Mouse (Mus musculus): ENCODE data around the gene Zfp955b. TPM values are rescaled to one million over a fixed set of nuclear protein-coding genes. Genes with fewer than 3 reads are reported as not detected.

Zfp955b gene
- total and polyA plus RNA-seq, 3 experiments = 2.6 to 11.6 (median 11.3) TPM

DNA sequence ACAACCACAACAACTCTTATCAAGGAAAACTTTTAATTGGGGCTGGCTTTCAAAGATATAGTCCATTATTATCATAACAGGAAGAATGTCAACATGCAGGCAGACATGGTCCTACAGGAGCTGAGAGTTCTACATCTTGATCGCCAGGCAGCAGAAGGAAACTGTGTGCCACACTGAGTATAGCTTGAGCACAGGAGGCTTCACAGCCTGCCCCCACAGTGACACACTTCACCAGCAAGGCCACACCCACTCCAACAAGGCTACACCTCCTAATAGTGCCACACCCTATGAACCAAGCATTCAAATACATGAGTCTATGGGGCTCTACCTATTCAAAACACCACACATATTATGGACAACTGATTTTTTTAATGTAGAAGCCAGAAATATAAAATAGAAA, 63.6 kb downstream of the Zfp955b start:
- TF ChIP-seq EP300 (IDR thresholded peaks at IDR 0.05; ENCODE audit: insufficient read depth, low read depth, low read length) (no peak), CTCF (IDR thresholded peaks at IDR 0.05) (no peak), POLR2A (IDR thresholded peaks at IDR 0.05; ENCODE audit: insufficient read depth, low read depth, low read length) (no peak)
- 100% methylated on average over 1 of the region's 1 CpGs for WGBS

More for the DNA sequence above, 63.6 kb downstream of the Zfp955b start:
- no peak overlapping the region for H3K27ac ChIP-seq
- H3K36me3 ChIP-seq (ENCODE audit: control insufficient read depth, insufficient read depth, low read length) = no peaks in the 10 kb centered on the region
- no peaks in the 10 kb centered on the region for H3K4me1 ChIP-seq (ENCODE audit: control insufficient read depth, insufficient read depth, low read length)
- no peak overlapping the region for H3K9ac ChIP-seq (ENCODE audit: low read depth, low read length)
- no peak overlapping the region for H3K4me3 ChIP-seq
- no peaks in the 10 kb centered on the region; the same call in 1 of the 2 replicates for H3K79me2 ChIP-seq (replicated peaks; ENCODE audit: control insufficient read depth, insufficient read depth, low read length)
- DNase-seq = no peak
- intact Hi-C loops (cut with DNase I) = no loop called here
- no peaks in the 10 kb centered on the region for H3K27me3 ChIP-seq (ENCODE audit: control insufficient read depth, insufficient read depth, low read length)

Other genes with a start within 250 kb of the Zfp955b start
- not detected for gene 4921501E09Rik, start 221.5 kb upstream of the Zfp955b start, total RNA-seq (2021)
- gene 4921501E09Rik, start 221.5 kb upstream of the Zfp955b start, polyA plus RNA-seq (2012; rRNA removed) = not detected in 2 replicates
- 1 to 10 TPM; 6.0 to 6.1 TPM for gene Zfp563, start 200.2 kb upstream of the Zfp955b start, total RNA-seq (2021)
- 1.7 and 2.5 TPM in 2 replicates for gene Zfp563, start 200.2 kb upstream of the Zfp955b start, polyA plus RNA-seq (2012; rRNA removed)
- gene Morc2b, start 149.9 kb upstream of the Zfp955b start, total RNA-seq (2021) = under 1 TPM; 0.09 to 0.10 TPM
- 0.20 and 0.32 TPM in 2 replicates for gene Morc2b, start 149.9 kb upstream of the Zfp955b start, polyA plus RNA-seq (2012; rRNA removed)
- not detected for gene Olfr55, start 121.1 kb upstream of the Zfp955b start, total RNA-seq (2021)
- gene Olfr55, start 121.1 kb upstream of the Zfp955b start, polyA plus RNA-seq (2012; rRNA removed) = not detected in 2 replicates
- gene Olfr239, start 98.2 kb upstream of the Zfp955b start, total RNA-seq (2021) = not detected
- gene Olfr239, start 98.2 kb upstream of the Zfp955b start, polyA plus RNA-seq (2012; rRNA removed) = not detected in 2 replicates
- gene Olfr1564, start 67.9 kb upstream of the Zfp955b start, total RNA-seq (2021) = under 1 TPM; 0.07 to 0.10 TPM
- gene Olfr1564, start 67.9 kb upstream of the Zfp955b start, polyA plus RNA-seq (2012; rRNA removed) = 0.47 and 0.56 TPM in 2 replicates
- gene Zfp955a, start 34.4 kb upstream of the Zfp955b start, total RNA-seq (2021) = 1 to 10 TPM; 7.7 to 9.0 TPM
- 1.9 and 4.7 TPM in 2 replicates for gene Zfp955a, start 34.4 kb upstream of the Zfp955b start, polyA plus RNA-seq (2012; rRNA removed)
- gene Olfr63, start 24.9 kb upstream of the Zfp955b start, total RNA-seq (2021) = not detected
- not detected in 2 replicates for gene Olfr63, start 24.9 kb upstream of the Zfp955b start, polyA plus RNA-seq (2012; rRNA removed)
- 1 to 10 TPM; 4.5 to 4.9 TPM for gene Zfp81, start 69.3 kb downstream of the Zfp955b start, total RNA-seq (2021)
- gene Zfp81, start 69.3 kb downstream of the Zfp955b start, polyA plus RNA-seq (2012; rRNA removed) = 0.68 and 2.2 TPM in 2 replicates
- 1 to 10 TPM; 3.7 to 4.4 TPM for gene Zfp101, start 105.1 kb downstream of the Zfp955b start, total RNA-seq (2021)
- 1.2 and 2.5 TPM in 2 replicates for gene Zfp101, start 105.1 kb downstream of the Zfp955b start, polyA plus RNA-seq (2012; rRNA removed)
- not detected for gene Actl9, start 143.4 kb downstream of the Zfp955b start, total RNA-seq (2021)
- gene Actl9, start 143.4 kb downstream of the Zfp955b start, polyA plus RNA-seq (2012; rRNA removed) = 0.12 TPM in 1 of 2 replicates, not detected in the other
- 10 to 100 TPM; 13.6 to 14.7 TPM for gene Adamts10, start 234.7 kb downstream of the Zfp955b start, total RNA-seq (2021)
- gene Adamts10, start 234.7 kb downstream of the Zfp955b start, polyA plus RNA-seq (2012; rRNA removed) = 49.0 and 52.2 TPM in 2 replicates